Comparison of ENCODE assay signal across 8 mouse cellular contexts in genomic region chr14:16448269-16448987, GRCm38 (mm10).
DNase-seq lines count a peak whose midpoint lies in the region; ATAC-seq and TF ChIP-seq lines count a peak whose summit lies in the region.

No protein-coding gene starts in this region.

- no peak for DNase-seq in heart, postnatal 0 days (ENCODE audit: low spot score)
- DNase-seq in heart, adult 8-10 months (ENCODE audit: low spot score) = no peak
- DNase-seq in midbrain, postnatal 0 days (ENCODE audit: low spot score) = peak; percentile 28
- DNase-seq in gastrocnemius, adult 18-20 months (ENCODE audit: low spot score) = no peak
- no peak for DNase-seq in spleen, postnatal 36 days (ENCODE audit: low spot score in 2 of 2)

- TF ChIP-seq EP300 in heart, postnatal 0 days (IDR thresholded peaks at IDR 0.05; ENCODE audit: low read depth) = no peak

- H3K4me2 ChIP-seq in heart, postnatal 0 days (ENCODE audit: low read depth, low read length) = no peak overlapping the region
- H3K4me2 ChIP-seq in embryonic facial prominence, embryonic 15.5 days (replicated peaks) = no peak overlapping the region
- H3K4me2 ChIP-seq in intestine, postnatal 0 days (replicated peaks; ENCODE audit: low read depth) = no peak overlapping the region
- no peak overlapping the region for H3K4me2 ChIP-seq in midbrain, postnatal 0 days (ENCODE audit: low read depth, low read length, poor library complexity, severe bottlenecking)

- ATAC-seq in heart, postnatal 0 days (ENCODE audit: insufficient read depth, low read depth) = peak; percentile 81
- peak; percentile 83 for ATAC-seq in embryonic facial prominence, embryonic 15.5 days (ENCODE audit: insufficient number of reproducible peaks, low FRiP score, low TSS enrichment, low read depth)
- peak; percentile 53; the same call in 1 of the 2 replicates for ATAC-seq in intestine, postnatal 0 days
- no peak for ATAC-seq in midbrain, postnatal 0 days (ENCODE audit: low FRiP score)
- ATAC-seq in monocyte, adult 5-6 weeks (replicated peaks; ENCODE audit: insufficient number of reproducible peaks, low FRiP score, low TSS enrichment, poor library complexity, severe bottlenecking) = no peak

- H3K27ac ChIP-seq in heart, postnatal 0 days (ENCODE audit: low read depth) = no peak overlapping the region
- no peak overlapping the region for H3K27ac ChIP-seq in embryonic facial prominence, embryonic 15.5 days (replicated peaks)
- no peak overlapping the region for H3K27ac ChIP-seq in intestine, postnatal 0 days (ENCODE audit: low read depth, low read length)
- no peak overlapping the region for H3K27ac ChIP-seq in midbrain, postnatal 0 days (ENCODE audit: low read depth, low read length)

- peaks cover 2% of the 10 kb centered on the region; the same call in 1 of the 2 replicates for H3K36me3 ChIP-seq in heart, postnatal 0 days (replicated peaks; ENCODE audit: control insufficient read depth, insufficient read depth, low read length)
- no peaks in the 10 kb centered on the region for H3K36me3 ChIP-seq in embryonic facial prominence, embryonic 15.5 days
- no peaks in the 10 kb centered on the region for H3K36me3 ChIP-seq in intestine, postnatal 0 days (ENCODE audit: control insufficient read depth, insufficient read depth)
- H3K36me3 ChIP-seq in midbrain, postnatal 0 days (ENCODE audit: insufficient read depth, low read length) = no peaks in the 10 kb centered on the region

- no peak for TF ChIP-seq CTCF in heart, postnatal 0 days (IDR thresholded peaks at IDR 0.05; ENCODE audit: low read depth)
- TF ChIP-seq CTCF in intestine, postnatal 0 days (IDR thresholded peaks at IDR 0.05; ENCODE audit: low read depth) = no peak
- no peak for TF ChIP-seq CTCF in midbrain, postnatal 0 days (IDR thresholded peaks at IDR 0.05)

- H3K9ac ChIP-seq in heart, postnatal 0 days (replicated peaks; ENCODE audit: low read depth, low read length) = no peak overlapping the region
- no peak overlapping the region for H3K9ac ChIP-seq in embryonic facial prominence, embryonic 15.5 days
- H3K9ac ChIP-seq in intestine, postnatal 0 days (ENCODE audit: low read depth, low read length) = no peak overlapping the region
- no peak overlapping the region for H3K9ac ChIP-seq in midbrain, postnatal 0 days (replicated peaks; ENCODE audit: low read length, poor library complexity, severe bottlenecking)

- H3K4me3 ChIP-seq in heart, postnatal 0 days (ENCODE audit: low read depth, low read length) = no peak overlapping the region
- H3K4me3 ChIP-seq in embryonic facial prominence, embryonic 15.5 days (replicated peaks) = no peak overlapping the region
- H3K4me3 ChIP-seq in intestine, postnatal 0 days (ENCODE audit: low read depth, low read length) = no peak overlapping the region
- no peak overlapping the region for H3K4me3 ChIP-seq in midbrain, postnatal 0 days (ENCODE audit: low read depth, low read length)

- H3K27me3 ChIP-seq in heart, postnatal 0 days (ENCODE audit: control insufficient read depth, insufficient read depth, low read length) = no peaks in the 10 kb centered on the region
- H3K27me3 ChIP-seq in embryonic facial prominence, embryonic 15.5 days = no peaks in the 10 kb centered on the region
- no peaks in the 10 kb centered on the region for H3K27me3 ChIP-seq in intestine, postnatal 0 days (replicated peaks; ENCODE audit: control insufficient read depth, insufficient read depth, low read length)
- no peaks in the 10 kb centered on the region for H3K27me3 ChIP-seq in midbrain, postnatal 0 days (ENCODE audit: insufficient read depth, low read length)

- 51% methylated on average over 4 of the region's 4 CpGs for WGBS in heart, postnatal 0 days
- 42% methylated on average over 4 of the region's 4 CpGs for WGBS in embryonic facial prominence, embryonic 15.5 days
- 47% methylated on average over 4 of the region's 4 CpGs for WGBS in intestine, postnatal 0 days
- 48% methylated on average over 4 of the region's 4 CpGs for WGBS in midbrain, postnatal 0 days

- peaks cover 4% of the 10 kb centered on the region; the same call in 1 of the 2 replicates for H3K4me1 ChIP-seq in heart, postnatal 0 days (ENCODE audit: control insufficient read depth, insufficient read depth)
- H3K4me1 ChIP-seq in embryonic facial prominence, embryonic 15.5 days = no peaks in the 10 kb centered on the region
- no peaks in the 10 kb centered on the region for H3K4me1 ChIP-seq in intestine, postnatal 0 days (replicated peaks; ENCODE audit: control insufficient read depth, insufficient read depth, low read length)
- H3K4me1 ChIP-seq in midbrain, postnatal 0 days (ENCODE audit: insufficient read depth, low read length) = no peaks in the 10 kb centered on the region

- H3K9me3 ChIP-seq in heart, postnatal 0 days (replicated peaks; ENCODE audit: control insufficient read depth, low read length) = no peaks in the 10 kb centered on the region
- H3K9me3 ChIP-seq in embryonic facial prominence, embryonic 15.5 days (replicated peaks) = no peaks in the 10 kb centered on the region
- no peaks in the 10 kb centered on the region for H3K9me3 ChIP-seq in intestine, postnatal 0 days (ENCODE audit: control insufficient read depth)
- H3K9me3 ChIP-seq in midbrain, postnatal 0 days (ENCODE audit: low read length) = no peaks in the 10 kb centered on the region

Comparison
In these comparisons a context has a peak if more than half of its experiments do, and no peak if none do; other contexts are left out.
1. ATAC-seq: peak in heart, postnatal 0 days (single experiment), embryonic facial prominence, embryonic 15.5 days (single experiment) and intestine, postnatal 0 days (single experiment); none in midbrain, postnatal 0 days (single experiment) and monocyte, adult 5-6 weeks (single experiment).